Mouse (Mus musculus) testis, adult 2 months (tissue): ENCODE data around the gene Arhgap24. TPM values are rescaled to one million over a fixed set of nuclear protein-coding genes. Genes with fewer than 3 reads are reported as not detected.

Experiments used
- H3K27ac ChIP-seq: fragments of 200-500 bp; 2 replicates; pipeline ENCODE4 v1.5.1; 2012; ENCODE audit warnings: low read depth, low read length; ENCODE audit not compliant: control insufficient read depth, insufficient read depth
- H3K27me3 ChIP-seq: fragments of 200-500 bp; 2 replicates; pipeline ENCODE4 v1.6.1; 2012; ENCODE audit warnings: mild to moderate bottlenecking, low read length, moderate library complexity; ENCODE audit not compliant: control insufficient read depth, insufficient read depth
- H3K36me3 ChIP-seq: fragments of 200-500 bp; 2 replicates; pipeline ENCODE4 v1.6.1; 2012; ENCODE audit warnings: mild to moderate bottlenecking, low read length; ENCODE audit not compliant: control insufficient read depth, insufficient read depth
- H3K4me1 ChIP-seq: fragments of 200-500 bp; 2 replicates; pipeline ENCODE4 v1.6.1; 2012; ENCODE audit warnings: low read length; ENCODE audit not compliant: control insufficient read depth, insufficient read depth
- H3K4me3 ChIP-seq: fragments of 200-500 bp; 2 replicates; pipeline ENCODE4 v1.5.1; 2012; ENCODE audit warnings: low read depth, mild to moderate bottlenecking, low read length, moderate library complexity, mixed read lengths; ENCODE audit not compliant: control insufficient read depth
- CTCF ChIP-seq: fragments of 200-500 bp; IDR thresholded peaks from 2 replicates; pipeline ENCODE4 v1.5.1; 2012; ENCODE audit warnings: low read depth, mild to moderate bottlenecking, inconsistent platforms, low read length, moderate library complexity; ENCODE audit not compliant: control insufficient read depth, insufficient read depth, insufficient replicate concordance
- POLR2A ChIP-seq: fragments of 200-500 bp; IDR thresholded peaks from 2 replicates; pipeline ENCODE4 v1.6.1; 2012; ENCODE audit warnings: low read depth, mild to moderate bottlenecking, inconsistent platforms, low read length, moderate library complexity; ENCODE audit not compliant: control insufficient read depth
- polyA plus RNA-seq: library from polyadenylated mRNA; depleted of rRNA; stranded (reverse); fragments of >200 nt; gene quantifications from 2 replicates; pipeline ENCODE4 v1.2.3, GENCODE M21; 2012

Gene Arhgap24
- polyA plus RNA-seq, 1 experiment: 1.9 TPM

- no peak overlapping the region for H3K27ac ChIP-seq
- H3K4me1 ChIP-seq: no peaks in the 10 kb centered on the region
- TF ChIP-seq POLR2A (no peak), CTCF (no peak)
These were observed 29.0 kb upstream of the Arhgap24 start for GRCm38 (mm10) chr5:102452079-102452797.

GRCm38 (mm10) chr5:102453324-102453723 is 27.9 kb upstream of the Arhgap24 start:
- Histone ChIP-seq H3K27ac (no peak overlapping the region), H3K4me3 (no peak overlapping the region), H3K36me3 (no peaks in the 10 kb centered on the region), H3K4me1 (no peaks in the 10 kb centered on the region), H3K27me3 (no peaks in the 10 kb centered on the region)
- TF ChIP-seq POLR2A (no peak), CTCF (no peak)

More at GRCm38 (mm10) chr5:102452079-102452797, 29.0 kb upstream of the Arhgap24 start:
- H3K27me3 ChIP-seq: no peaks in the 10 kb centered on the region
- H3K4me3 ChIP-seq: no peak overlapping the region
- no peaks in the 10 kb centered on the region for H3K36me3 ChIP-seq

GRCm38 (mm10) chr5:102455247-102455646 is 25.9 kb upstream of the Arhgap24 start:
- H3K36me3 ChIP-seq: no peaks in the 10 kb centered on the region
- H3K27ac ChIP-seq: no peak overlapping the region
- TF ChIP-seq CTCF: no peak
- TF ChIP-seq POLR2A: no peak
- H3K27me3 ChIP-seq: no peaks in the 10 kb centered on the region
- H3K4me3 ChIP-seq: no peak overlapping the region
- H3K4me1 ChIP-seq: no peaks in the 10 kb centered on the region

GRCm38 (mm10) chr5:102460452-102461197 is 20.6 kb upstream of the Arhgap24 start:
- H3K27ac ChIP-seq: no peak overlapping the region
- no peaks in the 10 kb centered on the region for H3K36me3 ChIP-seq
- no peak overlapping the region for H3K4me3 ChIP-seq
- TF ChIP-seq CTCF: no peak
- TF ChIP-seq POLR2A: no peak
- no peaks in the 10 kb centered on the region for H3K27me3 ChIP-seq
- H3K4me1 ChIP-seq: no peaks in the 10 kb centered on the region

- Histone ChIP-seq H3K4me1 (no peaks in the 10 kb centered on the region), H3K36me3 (no peaks in the 10 kb centered on the region), H3K4me3 (no peak overlapping the region), H3K27me3 (no peaks in the 10 kb centered on the region), H3K27ac (no peak overlapping the region)
- TF ChIP-seq CTCF (no peak), POLR2A (no peak)
These were observed 18.2 kb upstream of the Arhgap24 start for GRCm38 (mm10) chr5:102462948-102463347.

- no peak overlapping the region for H3K4me3 ChIP-seq
- no peaks in the 10 kb centered on the region for H3K36me3 ChIP-seq
- H3K4me1 ChIP-seq: no peaks in the 10 kb centered on the region
- TF ChIP-seq CTCF (no peak), POLR2A (no peak)
- H3K27me3 ChIP-seq: no peaks in the 10 kb centered on the region
- no peak overlapping the region for H3K27ac ChIP-seq
These were observed 15.8 kb upstream of the Arhgap24 start for GRCm38 (mm10) chr5:102465372-102465771.

- Histone ChIP-seq H3K36me3 (no peaks in the 10 kb centered on the region), H3K4me3 (no peak overlapping the region), H3K27ac (no peak overlapping the region), H3K4me1 (no peaks in the 10 kb centered on the region), H3K27me3 (no peaks in the 10 kb centered on the region)
- TF ChIP-seq CTCF: no peak
- no peak for TF ChIP-seq POLR2A
These were observed 12.9 kb upstream of the Arhgap24 start for GRCm38 (mm10) chr5:102468292-102468691.
